ENCODE assay signal across 15 mouse cellular contexts in genomic region chr10:119831086-119831485, GRCm38 (mm10).
DNase-seq lines count a peak whose midpoint lies in the region; ATAC-seq and TF ChIP-seq lines count a peak whose summit lies in the region.
"Had no signal": no experiment of that assay in that cellular context is flagged by ENCODE, and none has a peak within 500 bp of the region (broad histone marks: within the 10 kb centered on the region; RNA-seq: fewer than 3 reads in every experiment).

No protein-coding gene starts in this region.

- H3K36me3 ChIP-seq in CH12.LX (replicated peaks in 1 of 2; ENCODE audit: control insufficient read depth in 1 of 2, insufficient read depth in 1 of 2, low read length in 1 of 2): no peaks in the 10 kb centered on the region
- H3K36me3 ChIP-seq: embryonic facial prominence, embryonic 10.5 days; embryonic facial prominence, embryonic 12.5 days; forebrain, embryonic 15.5 days had no signal

- TF ChIP-seq EP300 in CH12.LX (IDR thresholded peaks at IDR 0.05; ENCODE audit: low read length): no peak

- H3K27me3 ChIP-seq in CH12.LX (replicated peaks): no peaks in the 10 kb centered on the region
- H3K27me3 ChIP-seq: embryonic facial prominence, embryonic 12.5 days; forebrain, embryonic 13.5 days; forebrain, embryonic 15.5 days had no signal

- no peak for TF ChIP-seq CTCF in layer of hippocampus, adult 2 months (conservative IDR thresholded peaks at IDR 0.05)
- TF ChIP-seq CTCF in CH12.LX (conservative IDR thresholded peaks at IDR 0.05 in 1 of 2, IDR thresholded peaks at IDR 0.05 in 1 of 2; ENCODE audit: low read depth in 2 of 2, low read length in 2 of 2): no peak

- H3K9ac ChIP-seq in CH12.LX (ENCODE audit: insufficient read depth, low read depth): peak overlapping the region; percentile 71
- H3K9ac ChIP-seq: embryonic facial prominence, embryonic 12.5 days; forebrain, embryonic 13.5 days; forebrain, embryonic 15.5 days; forebrain, postnatal 0 days had no signal

- in situ Hi-C loops in CH12.LX (cut with MboI; ENCODE audit: low pct_ligation_motif_present, low pct_unique_long_range_greater_than_20kb, low sequenced_read_pairs): no loop called here

- no peaks in the 10 kb centered on the region for H3K79me2 ChIP-seq in CH12.LX (replicated peaks; ENCODE audit: control insufficient read depth, extremely low read depth, insufficient read depth, poor library complexity, severe bottlenecking)

- dilution Hi-C loops in CH12.LX (cut with MboI; ENCODE audit: extremely low pct_ligation_motif_present, extremely low pct_unique_long_range_greater_than_20kb, low sequenced_read_pairs): no loop called here

- TF ChIP-seq RAD21 in CH12.LX (IDR thresholded peaks at IDR 0.05; ENCODE audit: low read depth, low read length): no peak

- peak overlapping the region; percentile 93 for H3K4me2 ChIP-seq in CH12.LX (ENCODE audit: insufficient read depth, low read depth, poor library complexity, severe bottlenecking)
- H3K4me2 ChIP-seq: embryonic facial prominence, embryonic 12.5 days; forebrain, embryonic 13.5 days; forebrain, embryonic 15.5 days had no signal

- TF ChIP-seq POLR2A in CH12.LX (IDR thresholded peaks at IDR 0.05; ENCODE audit: low read depth, low read length): peak; percentile 41; the same call in 1 of the 2 replicates

- no peak for DNase-seq in layer of hippocampus, adult 2 months (ENCODE audit: low spot score in 2 of 2)
- DNase-seq in layer of hippocampus, adult 8-10 months (ENCODE audit: low spot score in 2 of 2): no peak
- DNase-seq in CH12.LX (ENCODE audit: extremely low read depth) (peak; percentile 67), ES-CJ7 (ENCODE audit: low read depth, low spot score) (peak; percentile 47), ZHBTc4 (ENCODE audit: low read depth, low spot score) (peak; percentile 65)
- DNase-seq in frontal cortex, adult 2 months (ENCODE audit: extremely low spot score in 1 of 2, low spot score in 1 of 2): no peak
- DNase-seq in urinary bladder, postnatal 4 days (ENCODE audit: low spot score in 2 of 2): no peak
- DNase-seq: B cell, adult 2 months; forebrain, postnatal 0 days had no signal

- peaks cover 6 to 21% of the 10 kb centered on the region in 2 experiments for H3K4me1 ChIP-seq in CH12.LX (ENCODE audit: control insufficient read depth in 1 of 2, insufficient read depth in 2 of 2)
- H3K4me1 ChIP-seq: embryonic facial prominence, embryonic 10.5 days; embryonic facial prominence, embryonic 12.5 days had no signal

- ATAC-seq in monocyte, adult 5-6 weeks (replicated peaks; ENCODE audit: insufficient number of reproducible peaks, low FRiP score, low TSS enrichment, poor library complexity, severe bottlenecking): no peak
- ATAC-seq: CD4-positive, CD25-positive, alpha-beta regulatory T cell, adult 4 months; forebrain, embryonic 13.5 days; forebrain, embryonic 15.5 days; forebrain, postnatal 0 days had no signal

- H3K9me3 ChIP-seq in CH12.LX (replicated peaks; ENCODE audit: low read length): no peaks in the 10 kb centered on the region

- H3K27ac ChIP-seq in layer of hippocampus, adult 2 months: peak overlapping the region; percentile 2; the same call in 1 of the 2 replicates
- no peak overlapping the region for H3K27ac ChIP-seq in CH12.LX (ENCODE audit: insufficient read depth, low read depth)
- H3K27ac ChIP-seq: embryonic facial prominence, embryonic 10.5 days; embryonic facial prominence, embryonic 12.5 days; forebrain, embryonic 13.5 days; forebrain, embryonic 15.5 days had no signal

- no peak overlapping the region for H3K4me3 ChIP-seq in layer of hippocampus, adult 2 months
- H3K4me3 ChIP-seq in CH12.LX (replicated peaks in 1 of 3; ENCODE audit: low read depth in 2 of 3, low read length in 2 of 3, poor library complexity in 1 of 3): peak overlapping the region in 1 of 3 experiments; percentile 26
- H3K4me3 ChIP-seq: embryonic facial prominence, embryonic 10.5 days; embryonic facial prominence, embryonic 12.5 days; forebrain, embryonic 13.5 days; forebrain, embryonic 15.5 days had no signal

TF ChIP-seq in CH12.LX, 34 proteins besides CTCF, POLR2A, EP300 and RAD21:
- TF ChIP-seq MAZ (IDR thresholded peaks at IDR 0.05; ENCODE audit: low read depth, low read length) (peak; percentile 71; the same call in 1 of the 2 replicates), JUN (IDR thresholded peaks at IDR 0.05; ENCODE audit: insufficient read depth, low read depth, low read length) (no peak), TCF12 (IDR thresholded peaks at IDR 0.05; ENCODE audit: low read depth, low read length) (0 out of 2 replicates have a peak, but pooled peaks have one; percentile 17), ZMIZ1 (IDR thresholded peaks at IDR 0.05; ENCODE audit: low read depth, low read length) (no peak), USF2 (conservative IDR thresholded peaks at IDR 0.05; ENCODE audit: low read depth, low read length) (no peak), CHD2 (IDR thresholded peaks at IDR 0.05; ENCODE audit: low read length) (peak; percentile 81; the same call in 1 of the 2 replicates), TBP (conservative IDR thresholded peaks at IDR 0.05; ENCODE audit: low read depth, low read length) (peak; percentile 29; the same call in 1 of the 2 replicates), POLR2AphosphoS2 (IDR thresholded peaks at IDR 0.05; ENCODE audit: low read depth, low read length) (no peak)

Comparison
In these comparisons a context has a peak if more than half of its experiments do, and no peak if none do; other contexts are left out.
1. DNase-seq: peak in CH12.LX (single experiment), ES-CJ7 (single experiment) and ZHBTc4 (single experiment); none in layer of hippocampus, adult 2 months (0 of 2), layer of hippocampus, adult 8-10 months (0 of 2), frontal cortex, adult 2 months (0 of 2) and urinary bladder, postnatal 4 days (0 of 2).